Mouse (Mus musculus): ENCODE data around the gene Ppp1r16b. TPM values are rescaled to one million over a fixed set of nuclear protein-coding genes. Genes with fewer than 3 reads are reported as not detected.
A peak's percentile ranks its signal among the peaks of the same experiment; 100 is the strongest.
"Not testable (repeated sequence)": the region's sequence is repeated elsewhere in the genome, so short reads cannot be mapped to it uniquely, and the experiment has no call there.

Ppp1r16b gene
- polyA plus RNA-seq, 1 experiment from 2014 or later, result 8.7 TPM

GRCm38 (mm10) chr2:158733136-158733535 lies 67.9 kb downstream of the Ppp1r16b start:
- Histone ChIP-seq H3K36me3 (no peaks in the 10 kb centered on the region), H3K4me1 (replicated peaks) (no peaks in the 10 kb centered on the region; the same call in 1 of the 2 replicates), H3K4me3 (replicated peaks) (no peak overlapping the region), H3K4me2 (replicated peaks) (no peak overlapping the region), H3K9ac (replicated peaks) (no peak overlapping the region), H3K27me3 (no peaks in the 10 kb centered on the region), H3K9me3 (no peaks in the 10 kb centered on the region), H3K27ac (no peak overlapping the region)
- ATAC-seq, result no peak
- WGBS, result 88% methylated on average over 4 of the region's 4 CpGs

- H3K36me3 ChIP-seq, result no peaks in the 10 kb centered on the region
- no peak overlapping the region for H3K27ac ChIP-seq
- H3K4me3 ChIP-seq (replicated peaks), result no peak overlapping the region
- H3K27me3 ChIP-seq, result no peaks in the 10 kb centered on the region
- H3K9me3 ChIP-seq, result no peaks in the 10 kb centered on the region
- WGBS, result 91% methylated on average over 6 of the region's 6 CpGs
- H3K9ac ChIP-seq (replicated peaks), result no peak overlapping the region
- ATAC-seq, result no peak
- H3K4me1 ChIP-seq (replicated peaks), result peaks cover 7% of the 10 kb centered on the region
- no peak overlapping the region for H3K4me2 ChIP-seq (replicated peaks)
Measured at GRCm38 (mm10) chr2:158733914-158734313, 68.7 kb downstream of the Ppp1r16b start.

GRCm38 (mm10) chr2:158734500-158735152 lies 69.4 kb downstream of the Ppp1r16b start:
- Histone ChIP-seq H3K9ac (replicated peaks) (no peak overlapping the region), H3K4me2 (replicated peaks) (no peak overlapping the region), H3K36me3 (no peaks in the 10 kb centered on the region), H3K4me3 (replicated peaks) (no peak overlapping the region), H3K4me1 (replicated peaks) (peaks cover 12% of the 10 kb centered on the region), H3K9me3 (no peaks in the 10 kb centered on the region), H3K27ac (no peak overlapping the region; the same call in 1 of the 2 replicates), H3K27me3 (no peaks in the 10 kb centered on the region)
- 85% methylated on average over 7 of the region's 7 CpGs for WGBS
- no peak for ATAC-seq

GRCm38 (mm10) chr2:158735340-158735739 lies 70.1 kb downstream of the Ppp1r16b start:
- no peak overlapping the region for H3K9ac ChIP-seq (replicated peaks)
- 94% methylated on average over 8 of the region's 8 CpGs for WGBS

GRCm38 (mm10) chr2:158736247-158736646 lies 71.0 kb downstream of the Ppp1r16b start:
- H3K27ac ChIP-seq; H3K9ac ChIP-seq (replicated peaks); H3K4me3 ChIP-seq (replicated peaks); H3K27me3 ChIP-seq; H3K9me3 ChIP-seq; ATAC-seq; H3K36me3 ChIP-seq; H3K4me2 ChIP-seq (replicated peaks): not testable (repeated sequence)
- H3K4me1 ChIP-seq (replicated peaks), result peaks cover 18% of the 10 kb centered on the region
- 88% methylated on average over 4 of the region's 4 CpGs for WGBS

More at GRCm38 (mm10) chr2:158735340-158735739, 70.1 kb downstream of the Ppp1r16b start:
- no peak overlapping the region for H3K27ac ChIP-seq
- H3K4me3 ChIP-seq (replicated peaks), result no peak overlapping the region
- H3K27me3 ChIP-seq, result no peaks in the 10 kb centered on the region
- ATAC-seq, result no peak
- H3K4me1 ChIP-seq (replicated peaks), result peaks cover 12% of the 10 kb centered on the region
- no peak overlapping the region for H3K4me2 ChIP-seq (replicated peaks)
- no peaks in the 10 kb centered on the region for H3K36me3 ChIP-seq
- H3K9me3 ChIP-seq, result no peaks in the 10 kb centered on the region

- ATAC-seq, result peak; percentile 70
- Histone ChIP-seq H3K4me2 (replicated peaks) (0 out of 2 replicates have a peak overlapping the region, but pooled peaks have one; percentile 10), H3K36me3 (no peaks in the 10 kb centered on the region), H3K4me1 (replicated peaks) (peaks cover 22% of the 10 kb centered on the region), H3K27ac (peak overlapping the region; percentile 44), H3K9me3 (0 out of 2 replicates have a peak, but pooled peaks cover 4% of the 10 kb centered on the region), H3K9ac (replicated peaks) (no peak overlapping the region; the same call in 1 of the 2 replicates), H3K4me3 (replicated peaks) (no peak overlapping the region), H3K27me3 (no peaks in the 10 kb centered on the region)
- WGBS, result 40% methylated on average over 11 of the region's 11 CpGs
Measured at GRCm38 (mm10) chr2:158738591-158738990, 73.4 kb downstream of the Ppp1r16b start.

- no peak overlapping the region for H3K9ac ChIP-seq (replicated peaks)
- WGBS, result 87% methylated on average over 3 of the region's 3 CpGs
- H3K27me3 ChIP-seq, result no peaks in the 10 kb centered on the region
- no peak overlapping the region for H3K4me2 ChIP-seq (replicated peaks)
- no peaks in the 10 kb centered on the region for H3K36me3 ChIP-seq
- H3K27ac ChIP-seq, result no peak overlapping the region
- peaks cover 22% of the 10 kb centered on the region for H3K4me1 ChIP-seq (replicated peaks)
- no peak; the same call in 1 of the 2 replicates for ATAC-seq
- H3K9me3 ChIP-seq, result 0 out of 2 replicates have a peak, but pooled peaks cover 4% of the 10 kb centered on the region
- no peak overlapping the region for H3K4me3 ChIP-seq (replicated peaks)
Measured at GRCm38 (mm10) chr2:158739113-158739512, 73.9 kb downstream of the Ppp1r16b start.

GRCm38 (mm10) chr2:158741011-158741501 lies 75.9 kb downstream of the Ppp1r16b start:
- Histone ChIP-seq H3K27ac (no peak overlapping the region), H3K9ac (replicated peaks) (no peak overlapping the region), H3K9me3 (0 out of 2 replicates have a peak, but pooled peaks cover 4% of the 10 kb centered on the region), H3K4me1 (replicated peaks) (peaks cover 22% of the 10 kb centered on the region), H3K4me2 (replicated peaks) (no peak overlapping the region), H3K27me3 (no peaks in the 10 kb centered on the region), H3K36me3 (no peaks in the 10 kb centered on the region), H3K4me3 (replicated peaks) (no peak overlapping the region)
- ATAC-seq, result peak; percentile 49
- 37% methylated on average over 9 of the region's 9 CpGs for WGBS

GRCm38 (mm10) chr2:158742431-158742830 lies 77.2 kb downstream of the Ppp1r16b start:
- no peaks in the 10 kb centered on the region for H3K36me3 ChIP-seq
- no peak for ATAC-seq
- no peak overlapping the region for H3K27ac ChIP-seq
- WGBS, result 84% methylated on average over 5 of the region's 5 CpGs
- H3K4me3 ChIP-seq (replicated peaks), result no peak overlapping the region
- H3K27me3 ChIP-seq, result no peaks in the 10 kb centered on the region
- no peak overlapping the region for H3K9ac ChIP-seq (replicated peaks)
- H3K4me2 ChIP-seq (replicated peaks), result no peak overlapping the region
- H3K9me3 ChIP-seq, result 0 out of 2 replicates have a peak, but pooled peaks cover 4% of the 10 kb centered on the region
- peaks cover 22% of the 10 kb centered on the region for H3K4me1 ChIP-seq (replicated peaks)

- no peak overlapping the region for H3K27ac ChIP-seq
- ATAC-seq, result no peak
- WGBS, result 91% methylated on average over 11 of the region's 11 CpGs
- H3K9ac ChIP-seq (replicated peaks), result no peak overlapping the region
- 0 out of 2 replicates have a peak, but pooled peaks cover 4% of the 10 kb centered on the region for H3K9me3 ChIP-seq
- no peaks in the 10 kb centered on the region for H3K27me3 ChIP-seq
- no peaks in the 10 kb centered on the region for H3K36me3 ChIP-seq
- peaks cover 17% of the 10 kb centered on the region for H3K4me1 ChIP-seq (replicated peaks)
- H3K4me2 ChIP-seq (replicated peaks), result no peak overlapping the region
- no peak overlapping the region for H3K4me3 ChIP-seq (replicated peaks)
Measured at GRCm38 (mm10) chr2:158743518-158744141, 78.4 kb downstream of the Ppp1r16b start.

- H3K9me3 ChIP-seq, result 0 out of 2 replicates have a peak, but pooled peaks cover 4% of the 10 kb centered on the region
- no peak overlapping the region for H3K27ac ChIP-seq
- H3K4me1 ChIP-seq (replicated peaks), result 0 out of 2 replicates have a peak, but pooled peaks cover 10% of the 10 kb centered on the region
- H3K4me2 ChIP-seq (replicated peaks), result no peak overlapping the region
- no peaks in the 10 kb centered on the region for H3K36me3 ChIP-seq
- 25% methylated on average over 2 of the region's 2 CpGs for WGBS
- H3K9ac ChIP-seq (replicated peaks), result no peak overlapping the region; the same call in 1 of the 2 replicates
- H3K27me3 ChIP-seq, result no peaks in the 10 kb centered on the region
- no peak overlapping the region for H3K4me3 ChIP-seq (replicated peaks)
- ATAC-seq, result peak; percentile 51; the same call in 1 of the 2 replicates
Measured at GRCm38 (mm10) chr2:158745049-158745482, 79.9 kb downstream of the Ppp1r16b start.

GRCm38 (mm10) chr2:158746164-158746563 lies 81.0 kb downstream of the Ppp1r16b start:
- 0 out of 2 replicates have a peak, but pooled peaks cover 4% of the 10 kb centered on the region for H3K4me1 ChIP-seq (replicated peaks)
- WGBS, result 81% methylated on average over 11 of the region's 11 CpGs
- H3K36me3 ChIP-seq, result no peaks in the 10 kb centered on the region
- H3K4me2 ChIP-seq (replicated peaks), result no peak overlapping the region
- no peaks in the 10 kb centered on the region for H3K27me3 ChIP-seq
- 0 out of 2 replicates have a peak, but pooled peaks cover 4% of the 10 kb centered on the region for H3K9me3 ChIP-seq
- no peak overlapping the region for H3K4me3 ChIP-seq (replicated peaks)
- no peak overlapping the region for H3K27ac ChIP-seq
- H3K9ac ChIP-seq (replicated peaks), result no peak overlapping the region
- ATAC-seq, result no peak

Data from midbrain, embryonic 13.5 days (tissue).